Mouse (Mus musculus): Measurements from ENCODE around the gene Ltbp1. TPM values are rescaled to one million over a fixed set of nuclear protein-coding genes. Genes with fewer than 3 reads are reported as not detected.

The Ltbp1 gene
- polyA plus RNA-seq, 1 experiment from 2014 or later, result 48.0 TPM

GRCm38 (mm10) chr17:74981703-74982102 is 23.7 kb upstream of the Ltbp1 start:
- Histone ChIP-seq H3K4me2 (replicated peaks) (no peak overlapping the region), H3K36me3 (no peaks in the 10 kb centered on the region), H3K4me1 (no peaks in the 10 kb centered on the region), H3K9me3 (replicated peaks) (no peaks in the 10 kb centered on the region), H3K9ac (no peak overlapping the region), H3K4me3 (replicated peaks) (no peak overlapping the region), H3K27me3 (no peaks in the 10 kb centered on the region), H3K27ac (replicated peaks) (no peak overlapping the region)
- no peak for ATAC-seq (ENCODE audit: insufficient number of reproducible peaks, low FRiP score, low TSS enrichment, low read depth)
- WGBS, result 76% methylated on average over 5 of the region's 5 CpGs

DNA sequence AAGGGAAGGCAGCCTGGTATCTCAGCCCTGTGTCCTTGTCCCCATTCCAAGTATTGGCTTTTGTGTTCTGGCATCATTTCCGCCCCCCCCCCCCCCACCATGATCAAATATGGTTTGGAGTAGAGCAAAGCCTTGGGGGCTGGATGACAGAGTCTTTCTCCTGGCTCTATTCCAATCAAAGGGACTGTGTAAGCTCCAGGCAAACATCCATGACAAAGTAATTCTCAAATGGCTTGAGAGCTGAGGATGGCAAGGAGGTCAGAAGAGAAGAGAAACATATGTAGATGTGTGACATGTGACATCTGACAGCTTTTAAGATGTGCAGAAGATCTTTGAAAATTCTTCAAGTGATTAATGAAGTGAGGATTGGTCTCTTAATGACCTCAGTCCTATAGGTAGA is 22.5 kb upstream of the Ltbp1 start:
- no peak overlapping the region for H3K27ac ChIP-seq (replicated peaks)
- H3K36me3 ChIP-seq, result no peaks in the 10 kb centered on the region
- 42% methylated on average over 1 of the region's 1 CpGs for WGBS
- H3K27me3 ChIP-seq, result no peaks in the 10 kb centered on the region
- no peak overlapping the region for H3K9ac ChIP-seq
- no peak overlapping the region for H3K4me2 ChIP-seq (replicated peaks)
- H3K4me1 ChIP-seq, result no peaks in the 10 kb centered on the region
- H3K4me3 ChIP-seq (replicated peaks), result no peak overlapping the region
- H3K9me3 ChIP-seq (replicated peaks), result no peaks in the 10 kb centered on the region
- ATAC-seq (ENCODE audit: insufficient number of reproducible peaks, low FRiP score, low TSS enrichment, low read depth), result no peak

GRCm38 (mm10) chr17:74984071-74984470 is 21.3 kb upstream of the Ltbp1 start:
- ATAC-seq (ENCODE audit: insufficient number of reproducible peaks, low FRiP score, low TSS enrichment, low read depth), result no peak
- no peaks in the 10 kb centered on the region for H3K9me3 ChIP-seq (replicated peaks)
- no peak overlapping the region for H3K4me2 ChIP-seq (replicated peaks)
- H3K27ac ChIP-seq (replicated peaks), result no peak overlapping the region
- H3K27me3 ChIP-seq, result no peaks in the 10 kb centered on the region
- no peaks in the 10 kb centered on the region for H3K36me3 ChIP-seq
- no peak overlapping the region for H3K9ac ChIP-seq
- no peaks in the 10 kb centered on the region for H3K4me1 ChIP-seq
- no peak overlapping the region for H3K4me3 ChIP-seq (replicated peaks)
- WGBS, result 74% methylated on average over 1 of the region's 1 CpGs

GRCm38 (mm10) chr17:74984681-74985080 is 20.7 kb upstream of the Ltbp1 start:
- Histone ChIP-seq H3K9me3 (replicated peaks) (no peaks in the 10 kb centered on the region), H3K27me3 (no peaks in the 10 kb centered on the region), H3K36me3 (no peaks in the 10 kb centered on the region), H3K27ac (replicated peaks) (no peak overlapping the region), H3K9ac (no peak overlapping the region), H3K4me1 (no peaks in the 10 kb centered on the region), H3K4me2 (replicated peaks) (no peak overlapping the region), H3K4me3 (replicated peaks) (no peak overlapping the region)
- ATAC-seq (ENCODE audit: insufficient number of reproducible peaks, low FRiP score, low TSS enrichment, low read depth), result no peak

- Histone ChIP-seq H3K4me2 (replicated peaks) (no peak overlapping the region), H3K36me3 (no peaks in the 10 kb centered on the region), H3K27me3 (no peaks in the 10 kb centered on the region), H3K27ac (replicated peaks) (no peak overlapping the region), H3K4me1 (no peaks in the 10 kb centered on the region), H3K9ac (no peak overlapping the region), H3K4me3 (replicated peaks) (no peak overlapping the region), H3K9me3 (replicated peaks) (0 out of 2 replicates have a peak, but pooled peaks cover 5% of the 10 kb centered on the region)
- no peak for ATAC-seq (ENCODE audit: insufficient number of reproducible peaks, low FRiP score, low TSS enrichment, low read depth)
- WGBS, result 47% methylated on average over 1 of the region's 1 CpGs
These were observed 18.3 kb upstream of the Ltbp1 start for GRCm38 (mm10) chr17:74987067-74987466.

DNA sequence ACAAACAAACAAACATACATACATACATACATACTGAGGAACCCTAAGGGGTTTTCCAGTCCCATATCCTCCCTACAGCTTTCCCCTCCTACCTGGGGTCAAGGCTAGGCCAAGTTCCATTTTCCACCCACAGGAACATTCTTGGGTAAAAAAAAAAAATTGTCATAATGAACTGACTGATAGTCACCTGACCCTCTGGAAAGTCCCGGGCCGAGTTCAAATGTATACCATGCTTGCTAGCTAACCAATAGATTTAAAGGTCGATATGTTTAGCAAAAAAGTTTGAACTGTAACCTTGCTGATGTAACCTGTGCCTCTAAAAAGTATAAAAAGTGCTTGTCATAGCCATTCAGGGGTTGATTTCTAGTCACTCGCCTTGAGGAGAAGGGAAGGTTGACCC is 15.7 kb upstream of the Ltbp1 start:
- no peak for ATAC-seq (ENCODE audit: insufficient number of reproducible peaks, low FRiP score, low TSS enrichment, low read depth)
- H3K36me3 ChIP-seq, result no peaks in the 10 kb centered on the region
- H3K27me3 ChIP-seq, result no peaks in the 10 kb centered on the region
- no peak overlapping the region for H3K4me2 ChIP-seq (replicated peaks)
- no peak overlapping the region for H3K9ac ChIP-seq
- 0 out of 2 replicates have a peak, but pooled peaks cover 5% of the 10 kb centered on the region for H3K9me3 ChIP-seq (replicated peaks)
- no peak overlapping the region for H3K4me3 ChIP-seq (replicated peaks)
- H3K4me1 ChIP-seq, result peaks cover 13% of the 10 kb centered on the region
- no peak overlapping the region for H3K27ac ChIP-seq (replicated peaks)
- WGBS, result 87% methylated on average over 4 of the region's 4 CpGs

DNA sequence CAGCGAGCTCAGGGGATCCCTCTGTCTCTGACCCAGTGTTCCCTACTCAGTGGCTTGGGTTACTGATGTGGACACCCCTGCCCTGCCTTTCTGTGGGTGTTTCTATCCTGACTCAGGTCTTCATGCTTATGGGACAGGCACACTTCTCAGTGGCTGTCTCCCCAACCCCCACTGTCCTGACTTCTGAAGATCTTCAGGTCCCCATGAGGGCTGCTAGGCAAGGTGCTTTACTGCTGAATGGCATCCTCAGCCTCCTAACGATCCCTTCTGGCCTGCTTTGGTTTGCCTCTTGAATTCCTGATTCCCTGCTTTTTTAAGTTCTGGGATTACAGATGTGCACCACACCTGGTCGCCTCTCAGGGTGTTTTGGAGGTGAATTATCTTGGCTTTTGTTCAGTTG is 14.8 kb upstream of the Ltbp1 start:
- H3K27me3 ChIP-seq, result no peaks in the 10 kb centered on the region
- no peak for ATAC-seq (ENCODE audit: insufficient number of reproducible peaks, low FRiP score, low TSS enrichment, low read depth)
- H3K36me3 ChIP-seq, result no peaks in the 10 kb centered on the region
- no peak overlapping the region for H3K4me3 ChIP-seq (replicated peaks)
- H3K9me3 ChIP-seq (replicated peaks), result 0 out of 2 replicates have a peak, but pooled peaks cover 5% of the 10 kb centered on the region
- no peak overlapping the region for H3K27ac ChIP-seq (replicated peaks)
- no peak overlapping the region for H3K4me2 ChIP-seq (replicated peaks)
- no peak overlapping the region for H3K9ac ChIP-seq
- 69% methylated on average over 3 of the region's 3 CpGs for WGBS
- peaks cover 20% of the 10 kb centered on the region for H3K4me1 ChIP-seq

DNA sequence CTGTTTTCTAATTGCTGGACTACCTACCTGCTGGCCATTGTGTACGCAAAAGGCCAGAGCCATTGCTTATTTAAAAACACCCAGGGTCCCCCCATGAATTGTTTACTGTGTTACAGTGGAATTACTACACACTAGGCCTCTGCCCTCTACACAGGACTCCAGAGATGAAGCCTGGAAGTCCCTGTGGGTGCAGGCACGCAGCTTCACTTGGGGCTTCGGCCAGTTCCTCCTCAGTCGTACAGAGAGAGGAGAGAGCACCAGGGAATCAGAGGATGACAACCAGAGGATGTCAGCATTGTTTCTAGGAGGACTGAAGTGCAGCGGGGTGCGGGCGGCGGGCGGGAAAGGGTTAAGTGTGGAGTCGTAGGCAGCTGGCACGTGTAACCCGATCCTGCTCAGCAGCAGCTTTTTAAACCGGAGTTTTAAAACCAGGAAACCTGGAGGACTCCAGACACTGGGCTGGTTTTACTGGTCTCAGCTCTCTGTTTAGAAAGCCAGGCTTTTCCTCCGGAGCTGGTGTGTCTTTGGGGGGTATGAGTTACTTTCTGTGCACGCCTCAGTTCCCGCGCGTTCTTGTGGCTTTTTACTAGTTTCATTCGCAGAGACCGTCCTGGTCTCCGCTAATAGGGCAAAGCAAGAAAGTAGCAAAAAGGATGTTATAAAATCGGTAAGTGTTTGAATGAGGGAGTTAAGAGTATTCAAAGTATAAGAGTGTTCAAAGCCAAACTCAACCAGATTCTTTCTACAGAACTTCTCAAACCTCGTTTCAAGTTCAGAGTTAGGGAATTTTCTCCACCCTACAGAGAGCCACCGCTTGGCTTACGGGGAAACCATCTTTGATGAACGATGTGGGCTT is 11.4 kb upstream of the Ltbp1 start:
- H3K9me3 ChIP-seq (replicated peaks), result peaks cover 8% of the 10 kb centered on the region; the same call in 1 of the 2 replicates
- peak overlapping the region; percentile 83 for H3K27ac ChIP-seq (replicated peaks)
- ATAC-seq (ENCODE audit: insufficient number of reproducible peaks, low FRiP score, low TSS enrichment, low read depth), result peak; percentile 84
- 3% methylated on average over 26 of the region's 26 CpGs for WGBS
- H3K36me3 ChIP-seq, result no peaks in the 10 kb centered on the region
- H3K27me3 ChIP-seq, result no peaks in the 10 kb centered on the region
- peak overlapping the region; percentile 36 for H3K4me3 ChIP-seq (replicated peaks)
- 0 out of 2 replicates have a peak overlapping the region, but pooled peaks have one; percentile 10 for H3K9ac ChIP-seq
- H3K4me2 ChIP-seq (replicated peaks), result peak overlapping the region; percentile 59
- peaks cover 20% of the 10 kb centered on the region for H3K4me1 ChIP-seq

- H3K4me1 ChIP-seq, result peaks cover 20% of the 10 kb centered on the region
These were observed 10.8 kb upstream of the Ltbp1 start for GRCm38 (mm10) chr17:74994582-74994893.

GRCm38 (mm10) chr17:74995266-74995665 is 10.1 kb upstream of the Ltbp1 start:
- no peaks in the 10 kb centered on the region for H3K27me3 ChIP-seq
- peaks cover 20% of the 10 kb centered on the region for H3K4me1 ChIP-seq
- H3K27ac ChIP-seq (replicated peaks), result no peak overlapping the region; the same call in 1 of the 2 replicates
- no peak overlapping the region for H3K4me3 ChIP-seq (replicated peaks)
- 37% methylated on average over 3 of the region's 3 CpGs for WGBS
- no peak overlapping the region for H3K9ac ChIP-seq
- no peak overlapping the region for H3K4me2 ChIP-seq (replicated peaks)
- no peaks in the 10 kb centered on the region for H3K36me3 ChIP-seq
- peaks cover 4% of the 10 kb centered on the region; the same call in 1 of the 2 replicates for H3K9me3 ChIP-seq (replicated peaks)
- ATAC-seq (ENCODE audit: insufficient number of reproducible peaks, low FRiP score, low TSS enrichment, low read depth), result no peak

More at GRCm38 (mm10) chr17:74994582-74994893, 10.8 kb upstream of the Ltbp1 start:
- Histone ChIP-seq H3K27me3 (no peaks in the 10 kb centered on the region), H3K27ac (replicated peaks) (peak overlapping the region; percentile 83), H3K9me3 (replicated peaks) (peaks cover 8% of the 10 kb centered on the region; the same call in 1 of the 2 replicates), H3K9ac (no peak overlapping the region), H3K4me3 (replicated peaks) (peak overlapping the region; percentile 36), H3K4me2 (replicated peaks) (peak overlapping the region; percentile 59), H3K36me3 (no peaks in the 10 kb centered on the region)
- no peak for ATAC-seq (ENCODE audit: insufficient number of reproducible peaks, low FRiP score, low TSS enrichment, low read depth)
- WGBS, result 7% methylated on average over 4 of the region's 4 CpGs

DNA sequence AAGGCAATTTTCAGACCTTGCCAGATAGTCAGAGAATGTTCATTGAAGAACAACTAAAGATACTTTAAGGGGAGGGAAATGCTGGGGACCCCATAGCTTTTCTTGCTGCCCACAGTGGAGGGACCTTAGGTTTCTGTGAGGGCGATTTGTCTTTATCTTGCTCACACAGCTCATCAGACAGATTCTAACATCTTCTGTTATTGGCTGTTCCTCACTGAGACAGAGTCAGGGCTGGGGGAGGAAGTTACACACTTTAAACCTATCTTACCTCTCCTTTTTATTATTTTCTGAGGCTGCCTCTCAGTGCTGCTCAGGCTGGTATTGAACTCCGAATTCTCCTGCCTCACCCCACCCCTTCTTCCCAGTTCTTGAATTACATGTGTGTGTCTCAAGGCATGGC is 5.3 kb upstream of the Ltbp1 start:
- Histone ChIP-seq H3K27me3 (no peaks in the 10 kb centered on the region), H3K36me3 (no peaks in the 10 kb centered on the region), H3K9me3 (replicated peaks) (peaks cover 3% of the 10 kb centered on the region; the same call in 1 of the 2 replicates), H3K4me1 (peaks cover 6% of the 10 kb centered on the region; the same call in 1 of the 2 replicates), H3K9ac (no peak overlapping the region), H3K4me2 (replicated peaks) (no peak overlapping the region), H3K4me3 (replicated peaks) (no peak overlapping the region), H3K27ac (replicated peaks) (no peak overlapping the region)
- ATAC-seq (ENCODE audit: insufficient number of reproducible peaks, low FRiP score, low TSS enrichment, low read depth), result no peak
- 78% methylated on average over 2 of the region's 2 CpGs for WGBS

DNA sequence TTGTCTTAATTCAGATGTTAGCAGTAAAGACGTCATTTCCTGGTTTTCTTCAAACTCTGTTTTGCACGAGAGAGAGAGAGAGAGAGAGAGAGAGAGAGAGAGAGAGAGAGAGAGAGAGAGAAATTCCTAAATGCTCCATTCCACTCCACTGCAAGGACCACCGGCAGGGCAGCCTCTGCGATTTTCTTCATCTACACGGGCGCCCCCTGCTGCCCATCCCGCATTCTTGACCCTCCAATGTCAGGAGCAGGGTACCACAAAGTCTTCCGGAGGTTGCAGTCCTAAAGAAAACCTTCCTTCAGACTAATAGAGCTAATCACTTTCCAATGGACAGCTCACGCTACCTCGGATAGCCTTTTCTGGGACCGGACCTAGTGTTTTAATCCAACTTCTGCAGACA is 548 bp upstream of the Ltbp1 start:
- H3K4me2 ChIP-seq (replicated peaks), result peak overlapping the region; percentile 92
- 0% methylated on average over 11 of the region's 11 CpGs for WGBS
- peak; percentile 85 for ATAC-seq (ENCODE audit: insufficient number of reproducible peaks, low FRiP score, low TSS enrichment, low read depth)
- H3K27me3 ChIP-seq, result no peaks in the 10 kb centered on the region
- H3K36me3 ChIP-seq, result 0 out of 2 replicates have a peak, but pooled peaks cover 5% of the 10 kb centered on the region
- H3K4me3 ChIP-seq (replicated peaks), result peak overlapping the region; percentile 90
- H3K27ac ChIP-seq (replicated peaks), result peak overlapping the region; percentile 94
- H3K4me1 ChIP-seq, result peaks cover 17% of the 10 kb centered on the region
- H3K9me3 ChIP-seq (replicated peaks), result no peaks in the 10 kb centered on the region
- peak overlapping the region; percentile 85 for H3K9ac ChIP-seq

Data from embryonic facial prominence, embryonic 15.5 days (tissue).